Mouse (Mus musculus): ENCODE data around the gene Dock1. TPM values are rescaled to one million over a fixed set of nuclear protein-coding genes. Genes with fewer than 3 reads are reported as not detected.

Gene Dock1
- polyA plus RNA-seq, 1 experiment from 2014 or later: 36.4 TPM

DNA sequence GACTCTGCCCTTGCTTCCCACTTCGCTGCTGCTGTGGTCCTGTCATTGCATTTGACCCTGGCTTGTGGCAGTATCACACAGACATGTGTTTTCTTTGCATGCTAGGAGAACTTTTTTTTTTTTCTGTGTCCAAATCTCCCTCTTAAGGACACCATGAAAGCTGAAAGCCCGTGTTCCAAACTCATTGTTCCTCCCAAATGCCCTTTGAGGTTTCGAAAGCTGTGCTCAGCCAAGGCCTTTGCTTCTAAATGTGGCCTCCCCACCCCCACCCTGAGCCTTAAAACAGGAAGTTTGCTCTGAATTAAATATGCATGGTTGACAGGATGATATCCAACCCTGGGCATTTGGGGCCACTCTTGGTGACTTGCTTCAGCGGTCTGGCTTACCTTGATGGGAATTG is 27.0 kb downstream of the Dock1 start:
- H3K36me3 ChIP-seq: no peaks in the 10 kb centered on the region
- no peaks in the 10 kb centered on the region for H3K27me3 ChIP-seq
- H3K4me1 ChIP-seq: peaks cover 38% of the 10 kb centered on the region
- no peak overlapping the region for H3K9ac ChIP-seq
- no peaks in the 10 kb centered on the region for H3K9me3 ChIP-seq
- WGBS: 63% methylated on average over 4 of the region's 4 CpGs
- no peak overlapping the region for H3K4me2 ChIP-seq
- H3K27ac ChIP-seq: no peak overlapping the region
- no peak for ATAC-seq (ENCODE audit: insufficient number of reproducible peaks, low FRiP score, low TSS enrichment, low read depth)
- no peak overlapping the region for H3K4me3 ChIP-seq

DNA sequence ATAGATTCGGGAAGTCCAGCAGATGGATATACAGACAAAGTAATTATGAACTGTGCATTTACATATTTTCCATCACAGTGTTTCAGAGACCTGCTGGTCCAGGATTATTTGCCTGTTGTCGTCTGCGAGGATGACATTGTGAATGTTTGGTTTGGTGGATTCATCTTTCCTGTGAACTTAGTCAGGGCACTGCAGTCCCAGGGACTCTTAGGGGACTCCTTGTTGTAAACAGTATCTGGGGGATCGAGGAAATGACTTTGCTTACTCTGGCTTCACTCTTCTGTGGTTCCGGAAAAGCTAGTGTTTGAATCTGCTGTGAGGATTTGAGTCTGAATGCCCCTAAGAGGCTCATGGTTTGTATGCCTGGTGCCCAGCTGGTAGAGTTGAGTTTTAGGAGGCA is 27.8 kb downstream of the Dock1 start:
- Histone ChIP-seq H3K27me3 (no peaks in the 10 kb centered on the region), H3K4me2 (no peak overlapping the region)

DNA sequence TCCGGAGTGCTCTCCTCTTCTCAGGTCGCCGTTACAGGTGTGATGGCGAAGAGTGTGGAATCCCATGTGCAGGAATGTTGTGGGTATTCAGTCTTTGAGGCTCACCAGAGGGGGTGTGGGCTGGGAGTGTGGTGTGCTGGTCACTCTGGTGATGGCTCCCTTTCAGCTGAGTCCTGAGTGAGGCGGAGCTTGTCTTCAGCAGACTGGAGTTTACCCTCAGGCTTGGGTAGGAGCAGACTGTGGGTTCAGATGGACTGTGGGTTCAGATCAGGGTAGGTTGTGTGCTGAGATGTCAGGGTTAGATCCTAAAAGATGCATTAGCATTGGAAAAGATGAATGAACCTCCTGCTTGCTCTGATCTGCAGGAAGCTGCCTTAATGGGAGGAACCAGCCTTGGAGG is 29.5 kb downstream of the Dock1 start:
- no peak for ATAC-seq (ENCODE audit: insufficient number of reproducible peaks, low FRiP score, low TSS enrichment, low read depth)
- 73% methylated on average over 5 of the region's 5 CpGs for WGBS
- H3K9me3 ChIP-seq: no peaks in the 10 kb centered on the region

More for the DNA sequence above, 27.8 kb downstream of the Dock1 start:
- Histone ChIP-seq H3K9me3 (no peaks in the 10 kb centered on the region), H3K9ac (no peak overlapping the region), H3K27ac (no peak overlapping the region), H3K4me1 (peaks cover 38% of the 10 kb centered on the region), H3K36me3 (no peaks in the 10 kb centered on the region), H3K4me3 (no peak overlapping the region)
- ATAC-seq (ENCODE audit: insufficient number of reproducible peaks, low FRiP score, low TSS enrichment, low read depth): no peak
- WGBS: 71% methylated on average over 5 of the region's 5 CpGs

DNA sequence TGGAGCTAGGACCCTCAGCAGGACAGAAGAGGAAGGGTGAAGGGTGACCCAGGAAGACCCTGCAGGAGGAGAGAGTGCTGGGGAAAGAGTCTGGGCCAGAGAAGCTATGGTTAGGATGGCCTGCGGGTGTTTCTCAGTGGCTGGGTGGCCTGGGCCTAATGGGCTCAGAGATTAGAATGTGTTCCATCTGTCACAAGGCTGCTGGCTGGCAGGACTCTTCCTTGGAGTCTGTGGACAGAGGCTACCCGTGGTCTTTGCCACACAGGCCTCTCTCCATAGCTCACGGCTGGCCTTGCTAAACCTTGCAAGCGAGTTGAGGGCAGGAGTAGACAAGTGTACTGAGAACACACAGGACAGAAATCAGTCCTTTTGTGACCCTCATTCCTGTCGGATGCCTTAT is 32.0 kb downstream of the Dock1 start:
- Histone ChIP-seq H3K27ac (no peak overlapping the region), H3K4me1 (peaks cover 44% of the 10 kb centered on the region), H3K4me3 (no peak overlapping the region), H3K27me3 (no peaks in the 10 kb centered on the region), H3K36me3 (no peaks in the 10 kb centered on the region), H3K4me2 (no peak overlapping the region), H3K9ac (no peak overlapping the region), H3K9me3 (no peaks in the 10 kb centered on the region)
- WGBS: 70% methylated on average over 5 of the region's 5 CpGs
- no peak for ATAC-seq (ENCODE audit: insufficient number of reproducible peaks, low FRiP score, low TSS enrichment, low read depth)

More for the DNA sequence above, 29.5 kb downstream of the Dock1 start:
- H3K27me3 ChIP-seq: no peaks in the 10 kb centered on the region
- no peak overlapping the region for H3K4me3 ChIP-seq
- no peaks in the 10 kb centered on the region for H3K36me3 ChIP-seq
- no peak overlapping the region for H3K4me2 ChIP-seq
- no peak overlapping the region for H3K27ac ChIP-seq
- H3K4me1 ChIP-seq: peaks cover 42% of the 10 kb centered on the region
- no peak overlapping the region for H3K9ac ChIP-seq

DNA sequence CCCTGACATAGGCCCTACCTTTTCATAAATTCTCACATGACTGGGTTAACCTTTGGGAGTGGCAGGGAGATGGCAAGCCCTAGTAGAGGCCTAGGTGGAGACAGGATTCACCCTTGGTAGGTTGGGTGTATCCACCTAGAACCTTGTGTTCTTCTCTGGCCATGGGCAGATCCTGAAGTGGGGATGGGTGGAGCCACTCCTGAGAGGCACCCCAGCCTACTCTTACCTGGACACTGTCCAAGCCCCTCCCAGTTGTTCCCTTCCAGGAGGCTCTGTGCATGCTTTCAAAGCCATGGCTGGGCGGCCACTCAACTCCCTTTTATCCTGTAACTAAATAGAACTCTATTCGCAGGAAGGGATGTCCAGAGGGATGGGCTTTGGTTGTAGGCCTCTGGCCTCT is 33.2 kb downstream of the Dock1 start:
- H3K4me1 ChIP-seq: peaks cover 38% of the 10 kb centered on the region
- H3K4me3 ChIP-seq: no peak overlapping the region
- no peak overlapping the region for H3K27ac ChIP-seq
- H3K4me2 ChIP-seq: no peak overlapping the region
- H3K36me3 ChIP-seq: no peaks in the 10 kb centered on the region
- 84% methylated on average over 2 of the region's 2 CpGs for WGBS
- H3K27me3 ChIP-seq: no peaks in the 10 kb centered on the region
- no peaks in the 10 kb centered on the region for H3K9me3 ChIP-seq
- no peak for ATAC-seq (ENCODE audit: insufficient number of reproducible peaks, low FRiP score, low TSS enrichment, low read depth)
- H3K9ac ChIP-seq: no peak overlapping the region

DNA sequence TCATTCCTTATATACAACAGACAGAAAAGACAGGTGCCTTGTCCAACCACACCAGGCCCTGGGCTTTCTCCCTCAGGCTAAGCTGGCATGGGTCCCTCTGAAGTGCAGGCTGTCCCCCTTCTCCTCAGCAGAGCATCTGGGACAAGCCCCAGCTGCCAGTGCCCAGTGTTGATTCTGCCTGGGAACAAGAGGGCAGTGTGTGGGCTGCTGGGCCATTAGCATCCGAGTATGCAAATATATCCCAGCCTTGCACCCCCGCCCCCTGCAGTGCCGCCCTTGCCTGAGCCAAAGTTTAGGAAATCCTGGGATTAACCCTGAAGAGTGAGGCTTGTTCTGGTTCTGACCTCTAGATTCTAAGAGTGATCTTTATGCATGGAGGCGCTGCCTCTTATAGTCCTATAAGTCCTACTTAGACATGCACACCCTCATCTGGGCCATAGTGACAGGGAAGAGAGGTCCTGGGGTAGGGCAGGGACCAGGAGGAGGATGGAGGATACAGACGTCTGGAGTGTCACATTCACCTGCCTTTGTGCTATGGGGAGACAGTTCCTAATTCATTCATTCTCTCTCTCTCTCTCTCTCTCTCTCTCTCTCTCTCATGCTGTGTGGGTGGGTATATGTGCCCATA is 38.9 kb downstream of the Dock1 start:
- 39% methylated on average over 5 of the region's 5 CpGs for WGBS
- H3K27ac ChIP-seq: no peak overlapping the region
- no peak overlapping the region for H3K9ac ChIP-seq
- no peak overlapping the region for H3K4me3 ChIP-seq
- H3K36me3 ChIP-seq: no peaks in the 10 kb centered on the region
- H3K9me3 ChIP-seq: no peaks in the 10 kb centered on the region
- no peaks in the 10 kb centered on the region for H3K27me3 ChIP-seq
- H3K4me2 ChIP-seq: no peak overlapping the region
- H3K4me1 ChIP-seq: peaks cover 34% of the 10 kb centered on the region
- no peak for ATAC-seq (ENCODE audit: insufficient number of reproducible peaks, low FRiP score, low TSS enrichment, low read depth)

DNA sequence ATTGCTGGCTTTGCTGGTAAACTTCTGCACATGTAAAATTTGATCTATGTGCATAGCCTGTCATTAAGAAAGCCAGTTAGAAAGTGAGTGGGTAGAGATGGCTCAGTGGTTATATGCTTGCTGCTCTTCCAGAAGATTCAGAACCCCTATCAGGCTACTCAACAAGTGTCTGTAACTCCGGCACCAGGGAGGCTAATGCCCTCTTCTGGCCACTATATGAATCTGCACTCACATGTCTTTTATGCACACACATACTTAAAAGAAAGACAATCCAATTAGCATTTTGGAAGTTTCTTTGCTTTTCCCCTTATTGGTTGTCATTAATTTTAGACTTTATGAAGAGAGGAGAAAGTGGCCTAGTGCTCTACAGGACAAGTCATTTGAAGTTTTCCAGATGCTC is 41.1 kb downstream of the Dock1 start:
- no peaks in the 10 kb centered on the region for H3K27me3 ChIP-seq
- H3K36me3 ChIP-seq: no peaks in the 10 kb centered on the region
- no peaks in the 10 kb centered on the region for H3K9me3 ChIP-seq
- no peak overlapping the region for H3K4me2 ChIP-seq
- 100% methylated on average over 1 of the region's 1 CpGs for WGBS
- H3K9ac ChIP-seq: no peak overlapping the region
- H3K27ac ChIP-seq: no peak overlapping the region
- H3K4me3 ChIP-seq: no peak overlapping the region
- no peak for ATAC-seq (ENCODE audit: insufficient number of reproducible peaks, low FRiP score, low TSS enrichment, low read depth)
- peaks cover 17% of the 10 kb centered on the region for H3K4me1 ChIP-seq

DNA sequence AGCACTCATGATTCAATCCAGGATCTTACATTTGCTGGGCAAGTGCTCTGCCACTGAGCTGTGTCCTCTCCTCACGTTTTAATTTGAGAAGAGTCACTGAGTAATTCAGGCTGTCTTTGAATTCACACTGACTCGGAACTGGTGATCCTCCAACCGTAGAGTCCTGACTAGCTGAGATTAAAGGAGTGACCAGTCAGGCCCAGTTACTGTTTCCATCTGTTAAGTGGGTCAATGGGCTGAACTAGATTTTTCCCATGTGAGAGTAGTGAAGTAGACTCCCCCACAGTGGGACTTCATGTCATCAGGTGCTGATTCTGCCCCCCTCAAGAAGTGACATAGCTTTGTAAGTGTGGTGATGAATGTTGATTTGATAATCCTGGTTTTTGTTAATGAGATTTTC is 49.0 kb downstream of the Dock1 start:
- ATAC-seq (ENCODE audit: insufficient number of reproducible peaks, low FRiP score, low TSS enrichment, low read depth): no peak
- no peak overlapping the region for H3K9ac ChIP-seq
- no peak overlapping the region for H3K4me2 ChIP-seq
- peaks cover 6% of the 10 kb centered on the region; the same call in 1 of the 2 replicates for H3K4me1 ChIP-seq
- no peaks in the 10 kb centered on the region for H3K27me3 ChIP-seq
- H3K36me3 ChIP-seq: no peaks in the 10 kb centered on the region
- H3K27ac ChIP-seq: no peak overlapping the region
- WGBS: 77% methylated on average over 3 of the region's 3 CpGs
- no peaks in the 10 kb centered on the region for H3K9me3 ChIP-seq
- no peak overlapping the region for H3K4me3 ChIP-seq

DNA sequence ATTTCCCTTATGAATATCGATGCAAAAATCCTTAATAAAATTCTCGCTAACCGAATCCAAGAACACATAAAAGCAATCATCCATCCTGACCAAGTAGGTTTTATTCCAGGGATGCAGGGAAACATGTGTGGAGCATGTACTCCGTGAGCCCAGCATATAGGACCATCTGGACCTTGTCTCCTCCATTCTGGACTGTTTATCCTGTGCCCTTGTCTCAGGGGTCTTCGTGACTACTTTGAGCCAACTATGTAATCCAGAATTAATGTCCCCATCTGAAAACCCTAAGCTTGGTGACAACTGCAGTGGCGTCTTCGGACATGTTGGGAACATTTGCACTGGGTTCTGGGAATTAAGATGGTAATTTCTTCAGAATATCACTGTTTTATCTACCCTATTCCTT is 51.9 kb downstream of the Dock1 start:
- Histone ChIP-seq H3K4me3 (no peak overlapping the region), H3K27me3 (no peaks in the 10 kb centered on the region), H3K9me3 (no peaks in the 10 kb centered on the region), H3K4me2 (no peak overlapping the region), H3K9ac (no peak overlapping the region), H3K4me1 (peaks cover 8% of the 10 kb centered on the region; the same call in 1 of the 2 replicates), H3K27ac (no peak overlapping the region), H3K36me3 (peaks cover 9% of the 10 kb centered on the region; the same call in 1 of the 2 replicates)
- no peak for ATAC-seq (ENCODE audit: insufficient number of reproducible peaks, low FRiP score, low TSS enrichment, low read depth)
- 89% methylated on average over 7 of the region's 7 CpGs for WGBS

DNA sequence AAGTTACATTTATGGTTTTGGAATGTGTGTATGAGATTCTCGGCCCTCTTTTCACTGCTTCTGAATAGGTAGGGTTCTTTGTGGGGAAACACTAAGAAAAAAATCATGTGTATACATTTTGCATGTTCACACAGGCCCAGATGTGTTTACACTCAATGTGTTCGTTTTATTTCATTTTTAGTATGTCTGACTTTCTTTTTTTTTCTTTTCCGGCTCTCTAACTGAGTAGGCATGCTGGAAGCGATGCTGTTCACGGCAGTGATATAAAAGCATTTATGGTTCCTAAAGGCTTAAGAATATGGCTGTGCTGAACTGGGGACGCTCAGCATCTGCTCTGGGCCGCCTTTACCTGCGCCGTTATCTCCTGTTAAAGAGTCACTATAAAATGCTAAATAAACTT is 52.5 kb downstream of the Dock1 start:
- H3K9ac ChIP-seq: no peak overlapping the region
- WGBS: 53% methylated on average over 9 of the region's 9 CpGs
- no peaks in the 10 kb centered on the region for H3K27me3 ChIP-seq
- H3K4me1 ChIP-seq: peaks cover 8% of the 10 kb centered on the region; the same call in 1 of the 2 replicates
- no peak overlapping the region for H3K4me3 ChIP-seq
- no peak overlapping the region for H3K27ac ChIP-seq
- peaks cover 10% of the 10 kb centered on the region; the same call in 1 of the 2 replicates for H3K36me3 ChIP-seq
- no peak for ATAC-seq (ENCODE audit: insufficient number of reproducible peaks, low FRiP score, low TSS enrichment, low read depth)
- H3K4me2 ChIP-seq: no peak overlapping the region
- H3K9me3 ChIP-seq: no peaks in the 10 kb centered on the region

DNA sequence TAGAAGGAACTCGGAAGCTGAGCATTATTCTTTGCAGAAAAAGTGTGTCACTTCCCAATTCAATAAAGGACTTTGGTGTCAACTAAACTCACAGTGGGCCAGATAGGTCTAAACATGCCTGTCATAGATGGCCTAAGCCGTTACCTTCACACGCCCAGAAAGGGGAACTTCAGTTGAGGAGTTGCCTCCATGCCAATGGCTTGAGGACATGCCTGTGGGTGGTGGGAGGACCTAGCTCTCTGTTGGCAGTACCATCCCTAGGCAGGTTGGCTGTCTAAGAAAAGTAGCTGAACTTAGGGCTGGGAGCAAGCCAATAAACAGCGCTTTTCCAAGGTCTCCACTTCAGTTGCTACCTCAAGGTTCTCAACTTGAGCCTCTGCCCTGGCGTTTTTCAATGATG is 53.1 kb downstream of the Dock1 start:
- WGBS: 84% methylated on average over 5 of the region's 5 CpGs
- no peak for ATAC-seq (ENCODE audit: insufficient number of reproducible peaks, low FRiP score, low TSS enrichment, low read depth)
- Histone ChIP-seq H3K27me3 (no peaks in the 10 kb centered on the region), H3K4me3 (no peak overlapping the region), H3K4me2 (no peak overlapping the region), H3K36me3 (peaks cover 10% of the 10 kb centered on the region; the same call in 1 of the 2 replicates), H3K27ac (no peak overlapping the region), H3K9ac (no peak overlapping the region), H3K9me3 (no peaks in the 10 kb centered on the region), H3K4me1 (peaks cover 8% of the 10 kb centered on the region; the same call in 1 of the 2 replicates)

DNA sequence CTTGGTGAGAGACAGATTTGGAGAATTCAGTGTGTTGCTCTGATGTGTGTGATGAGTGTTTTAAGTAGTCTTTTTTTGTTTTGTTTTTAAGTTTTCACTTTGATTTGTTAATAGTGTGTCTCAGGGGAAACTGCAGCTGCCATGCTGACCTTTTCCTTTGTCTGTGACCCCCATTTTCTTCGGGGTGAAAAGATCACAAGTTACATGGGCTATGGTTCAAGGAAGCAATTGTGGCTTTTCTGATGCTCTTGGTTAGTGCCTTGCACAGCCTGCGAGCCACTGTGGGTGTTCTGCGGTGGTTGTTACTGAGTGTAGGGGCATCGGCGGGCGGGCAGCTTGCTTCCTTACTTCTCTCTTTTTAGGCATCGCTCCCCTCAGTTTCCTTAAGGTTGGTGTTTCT is 54.4 kb downstream of the Dock1 start:
- no peak for ATAC-seq (ENCODE audit: insufficient number of reproducible peaks, low FRiP score, low TSS enrichment, low read depth)
- WGBS: 57% methylated on average over 7 of the region's 7 CpGs

More for the DNA sequence above, 54.4 kb downstream of the Dock1 start:
- H3K9ac ChIP-seq: no peak overlapping the region
- H3K4me2 ChIP-seq: no peak overlapping the region
- H3K27me3 ChIP-seq: no peaks in the 10 kb centered on the region
- H3K27ac ChIP-seq: no peak overlapping the region
- no peaks in the 10 kb centered on the region for H3K9me3 ChIP-seq
- H3K36me3 ChIP-seq: peaks cover 15% of the 10 kb centered on the region; the same call in 1 of the 2 replicates
- no peak overlapping the region for H3K4me3 ChIP-seq
- H3K4me1 ChIP-seq: peaks cover 8% of the 10 kb centered on the region; the same call in 1 of the 2 replicates

Data from limb, embryonic 15.5 days (tissue).